Mouse (Mus musculus) liver, postnatal 0 days (tissue): ENCODE data around the gene Mettl4.

Experiments used
- CTCF ChIP-seq: sonication (generic); IDR thresholded peaks from 2 replicates; pipeline ENCODE4 v1.5.1; 2016; ENCODE audit warnings: antibody characterized with exemption, low read depth
- EP300 ChIP-seq: IDR thresholded peaks from 2 replicates; pipeline ENCODE4 v1.6.1; 2016; ENCODE audit warnings: antibody characterized with exemption, low read depth, mild to moderate bottlenecking

DNA sequence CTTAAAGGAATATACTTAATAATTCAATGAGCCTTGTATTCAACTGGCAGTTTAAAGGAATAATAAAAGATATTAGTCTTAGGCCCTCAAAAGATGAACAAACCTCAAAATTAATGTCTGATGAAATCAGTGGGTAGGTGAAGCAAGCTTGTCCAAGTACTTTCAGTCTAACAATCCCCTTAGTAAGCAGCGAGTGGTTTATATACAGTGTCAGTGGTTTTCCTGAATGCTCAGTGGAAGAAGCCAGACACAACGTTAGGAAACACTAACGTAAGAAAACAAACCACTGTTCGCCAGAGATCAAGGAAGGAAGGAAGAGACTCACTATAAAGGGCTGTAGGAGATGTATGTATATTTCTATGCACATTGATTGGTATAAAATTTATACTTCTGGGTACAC, 23.1 kb downstream of the Mettl4 start:
- TF ChIP-seq CTCF (no peak), EP300 (no peak)
